Mouse (Mus musculus) forebrain, embryonic 13.5 days (tissue): ENCODE results near the gene Oas1d. TPM values are rescaled to one million over a fixed set of nuclear protein-coding genes. Genes with fewer than 3 reads are reported as not detected.
"Not testable (repeated sequence)": the region's sequence is repeated elsewhere in the genome, so short reads cannot be mapped to it uniquely, and the experiment has no call there.

ENCODE experiments used
- ATAC-seq: fragments of 200-750 bp; cut with Nextera tagmentation; 2 replicates; pipeline ENCODE4 v1.8.0; 2017
- H3K27ac ChIP-seq: fragments of 300-500 bp; sonication (generic); 2 replicates; pipeline ENCODE4 v1.5.1; 2015; ENCODE audit warnings: inconsistent platforms, mild to moderate bottlenecking, moderate library complexity
- H3K27me3 ChIP-seq: fragments of 300-500 bp; sonication (generic); 2 replicates; pipeline ENCODE4 v1.6.1; 2015; ENCODE audit warnings: mild to moderate bottlenecking, inconsistent platforms
- H3K36me3 ChIP-seq: fragments of 300-500 bp; sonication (generic); 2 replicates; pipeline ENCODE4 v1.6.1; 2015; ENCODE audit warnings: mild to moderate bottlenecking, inconsistent platforms; ENCODE audit not compliant: poor library complexity, severe bottlenecking
- H3K4me1 ChIP-seq: fragments of 300-500 bp; sonication (generic); 2 replicates; pipeline ENCODE4 v1.6.1; 2015; ENCODE audit warnings: inconsistent platforms
- H3K4me2 ChIP-seq: fragments of 300-500 bp; sonication (generic); 2 replicates; pipeline ENCODE4 v1.6.1; 2015; ENCODE audit warnings: inconsistent platforms, mild to moderate bottlenecking, moderate library complexity
- H3K4me3 ChIP-seq: fragments of 300-500 bp; sonication (generic); 2 replicates; pipeline ENCODE4 v1.5.1; 2015; ENCODE audit warnings: mild to moderate bottlenecking, inconsistent platforms
- H3K9ac ChIP-seq: fragments of 300-500 bp; sonication (generic); 2 replicates; pipeline ENCODE4 v1.6.1; 2015; ENCODE audit warnings: mild to moderate bottlenecking, inconsistent platforms
- H3K9me3 ChIP-seq: fragments of 300-500 bp; sonication (generic); replicated peaks from 2 replicates; pipeline ENCODE4 v1.6.1; 2016; ENCODE audit warnings: inconsistent platforms
- WGBS: fragments of 180-500 bp; shearing (Covaris S2); methylation state at CpG from one replicate; pipeline ENCODE4 v1.1.7; 2015; 5-methylcytosine and 5-hydroxymethylcytosine counted together
- polyA plus RNA-seq: library from polyadenylated mRNA; unstranded; fragments of >200 nt; fragmentation: Nextera tagmentation; extraction: Ambion mirVana; gene quantifications from 2 replicates; pipeline ENCODE4 v1.2.1, GENCODE M21; 2015

The Oas1d gene
- polyA plus RNA-seq: not detected in 2 replicates

DNA sequence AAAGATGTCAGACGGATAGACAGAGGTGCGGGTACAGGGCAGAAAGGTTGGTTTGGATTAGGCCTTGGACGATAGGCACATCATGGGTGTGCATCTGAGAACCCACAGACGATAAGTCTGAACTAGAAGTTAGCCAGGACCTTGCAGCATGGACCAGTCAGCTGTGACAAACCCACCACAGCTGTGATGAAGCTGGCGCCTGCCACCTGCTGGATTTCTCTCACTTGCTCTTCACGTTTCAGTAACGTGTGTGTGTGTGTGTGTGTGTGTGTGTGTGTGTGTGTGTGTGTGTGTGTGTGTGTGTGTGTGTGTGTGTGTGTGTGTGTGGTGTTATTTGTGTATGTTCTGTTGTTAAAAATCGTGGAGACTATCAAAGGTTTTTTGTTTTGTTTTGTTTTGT, at the start of gene Oas1d:
Oas1d (plus strand) TSS at position 333 of the 400 bp plus-strand sequence.
- not testable (repeated sequence) for H3K27ac ChIP-seq, H3K4me3 ChIP-seq, H3K4me1 ChIP-seq, H3K9me3 ChIP-seq, H3K9ac ChIP-seq, ATAC-seq, H3K4me2 ChIP-seq, H3K36me3 ChIP-seq, H3K27me3 ChIP-seq
- 50% methylated on average over 8 of the region's 8 CpGs for WGBS

DNA sequence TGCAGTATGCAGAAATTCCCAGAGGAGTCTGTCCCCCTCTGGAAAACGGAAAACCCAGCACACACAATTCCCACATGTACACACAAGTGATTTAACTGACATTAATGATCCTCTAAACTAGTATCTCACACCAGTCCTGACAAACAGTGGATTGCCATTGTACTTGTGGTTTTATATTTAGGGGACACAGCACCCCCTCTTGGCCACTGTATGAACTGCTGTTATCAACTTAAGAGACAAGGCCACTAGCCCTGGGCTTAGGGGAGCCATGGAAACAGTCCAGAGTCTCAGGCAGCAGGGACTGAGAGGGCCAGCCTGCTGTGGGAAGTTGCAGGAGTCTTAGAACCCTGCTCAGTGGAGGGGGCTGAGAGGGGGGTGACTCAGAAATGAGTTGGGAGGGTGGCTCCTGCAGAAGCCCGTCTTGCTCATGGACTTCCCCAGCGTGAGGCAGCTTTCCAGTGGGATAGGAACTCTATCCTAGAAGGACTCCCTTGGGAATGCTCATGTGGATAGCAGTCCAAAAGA, 48.9 kb upstream of the Oas1d start:
- H3K36me3 ChIP-seq: no peaks in the 10 kb centered on the region
- 63% methylated on average over 3 of the region's 3 CpGs for WGBS
- H3K4me1 ChIP-seq: no peaks in the 10 kb centered on the region
- no peaks in the 10 kb centered on the region for H3K27me3 ChIP-seq
- H3K4me3 ChIP-seq: no peak overlapping the region
- no peak for ATAC-seq
- H3K27ac ChIP-seq: no peak overlapping the region
- no peak overlapping the region for H3K4me2 ChIP-seq
- H3K9me3 ChIP-seq: 0 out of 2 replicates have a peak, but pooled peaks cover 5% of the 10 kb centered on the region
- H3K9ac ChIP-seq: no peak overlapping the region

DNA sequence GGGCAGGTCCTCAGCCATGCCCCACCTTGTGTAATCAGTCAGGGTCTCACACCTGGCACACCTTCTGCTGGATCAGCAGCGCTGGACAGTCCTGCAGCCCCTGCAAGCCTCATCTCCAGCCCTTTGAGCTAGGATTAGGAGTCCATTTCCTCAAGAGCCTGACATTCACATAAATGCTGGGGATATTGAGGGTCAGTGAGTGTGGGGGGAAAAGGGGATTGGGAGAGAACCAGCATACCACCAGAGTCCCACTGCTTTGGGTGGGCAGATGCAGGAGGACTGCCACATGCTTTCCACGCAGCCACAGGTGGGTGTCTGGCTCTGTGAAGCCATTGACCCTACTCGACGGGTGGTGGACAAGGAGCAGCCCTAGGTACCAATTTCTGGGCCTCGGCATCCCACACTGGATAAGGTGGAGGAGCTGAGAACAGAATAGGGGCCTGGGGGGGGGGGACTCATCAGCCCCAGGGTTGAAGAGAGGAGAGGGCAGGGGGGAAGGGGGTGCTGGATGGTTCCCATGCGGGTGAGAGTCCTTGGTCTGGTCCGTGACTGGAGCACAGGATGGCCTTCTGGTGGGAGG, 44.8 kb upstream of the Oas1d start:
- Histone ChIP-seq H3K4me1 (no peaks in the 10 kb centered on the region), H3K27me3 (no peaks in the 10 kb centered on the region), H3K9ac (no peak overlapping the region), H3K4me2 (no peak overlapping the region), H3K36me3 (no peaks in the 10 kb centered on the region), H3K9me3 (0 out of 2 replicates have a peak, but pooled peaks cover 5% of the 10 kb centered on the region), H3K4me3 (no peak overlapping the region), H3K27ac (no peak overlapping the region)
- no peak for ATAC-seq
- 87% methylated on average over 7 of the region's 7 CpGs for WGBS

DNA sequence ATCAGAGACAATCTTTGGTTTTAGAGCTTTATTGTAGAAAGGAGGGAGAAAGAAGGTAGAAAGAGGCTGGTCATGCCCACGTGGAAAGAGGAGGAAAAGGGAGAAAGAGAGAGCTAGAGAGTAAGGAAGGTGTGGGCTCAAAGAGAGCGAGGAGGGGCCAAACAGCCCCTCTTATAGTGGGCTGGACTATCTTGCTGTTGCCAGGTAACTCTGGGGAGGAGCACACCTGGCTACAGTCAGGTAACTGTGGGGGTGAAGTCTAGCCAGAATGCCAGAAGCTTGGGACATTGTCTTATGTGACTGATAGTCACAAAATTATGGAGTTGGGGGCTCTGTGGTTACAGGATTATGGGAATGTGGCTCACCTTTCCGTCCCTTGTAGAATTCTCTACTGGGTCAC, 44.3 kb upstream of the Oas1d start:
- no peaks in the 10 kb centered on the region for H3K36me3 ChIP-seq
- no peak for ATAC-seq
- H3K27ac ChIP-seq: no peak overlapping the region
- 59% methylated on average over 3 of the region's 3 CpGs for WGBS
- H3K4me3 ChIP-seq: no peak overlapping the region
- H3K9ac ChIP-seq: no peak overlapping the region
- no peaks in the 10 kb centered on the region for H3K4me1 ChIP-seq
- H3K27me3 ChIP-seq: no peaks in the 10 kb centered on the region
- H3K4me2 ChIP-seq: no peak overlapping the region
- H3K9me3 ChIP-seq: 0 out of 2 replicates have a peak, but pooled peaks cover 5% of the 10 kb centered on the region

DNA sequence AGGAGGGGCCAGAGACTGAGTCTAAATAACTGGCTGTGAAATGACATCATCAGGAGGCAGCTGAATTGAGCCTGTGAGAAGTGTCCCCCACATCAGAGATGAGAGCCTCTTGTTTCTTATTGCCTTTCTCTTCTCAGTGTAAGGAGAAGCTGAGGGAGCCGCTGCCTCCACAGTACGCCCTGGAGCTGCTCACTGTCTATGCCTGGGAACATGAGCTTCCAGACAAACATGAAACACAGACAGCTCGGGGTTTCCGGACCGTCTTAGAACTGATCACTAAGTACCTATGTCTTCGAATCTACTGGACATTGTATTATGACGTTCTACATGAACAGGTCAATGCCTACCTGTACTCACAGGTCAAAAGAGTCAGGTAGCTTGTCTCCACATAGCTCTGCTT, 43.6 kb upstream of the Oas1d start:
- Histone ChIP-seq H3K27ac (no peak overlapping the region), H3K4me1 (no peaks in the 10 kb centered on the region), H3K4me3 (no peak overlapping the region), H3K27me3 (no peaks in the 10 kb centered on the region), H3K4me2 (no peak overlapping the region), H3K36me3 (no peaks in the 10 kb centered on the region), H3K9me3 (0 out of 2 replicates have a peak, but pooled peaks cover 5% of the 10 kb centered on the region), H3K9ac (no peak overlapping the region)
- no peak for ATAC-seq
- WGBS: 75% methylated on average over 7 of the region's 7 CpGs

DNA sequence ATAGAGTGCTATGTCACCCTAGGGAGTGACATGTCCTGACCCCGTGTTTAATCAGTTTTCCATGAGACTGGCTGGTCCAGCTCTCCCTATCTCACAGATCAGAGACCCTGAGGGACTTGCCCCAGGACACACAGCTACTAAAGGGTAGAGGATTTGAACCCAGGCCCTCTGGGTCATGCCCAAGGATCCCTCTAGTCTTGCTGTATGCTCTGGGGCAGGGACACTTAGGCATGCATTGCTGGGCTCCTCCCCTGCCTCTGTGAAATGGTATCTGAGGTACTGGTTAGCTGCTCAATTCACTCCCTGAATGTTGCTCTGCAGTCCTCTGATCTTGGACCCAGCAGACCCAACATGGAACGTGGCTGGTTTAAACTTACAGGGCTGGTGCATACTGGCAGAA, 42.9 kb upstream of the Oas1d start:
- 66% methylated on average over 2 of the region's 2 CpGs for WGBS

DNA sequence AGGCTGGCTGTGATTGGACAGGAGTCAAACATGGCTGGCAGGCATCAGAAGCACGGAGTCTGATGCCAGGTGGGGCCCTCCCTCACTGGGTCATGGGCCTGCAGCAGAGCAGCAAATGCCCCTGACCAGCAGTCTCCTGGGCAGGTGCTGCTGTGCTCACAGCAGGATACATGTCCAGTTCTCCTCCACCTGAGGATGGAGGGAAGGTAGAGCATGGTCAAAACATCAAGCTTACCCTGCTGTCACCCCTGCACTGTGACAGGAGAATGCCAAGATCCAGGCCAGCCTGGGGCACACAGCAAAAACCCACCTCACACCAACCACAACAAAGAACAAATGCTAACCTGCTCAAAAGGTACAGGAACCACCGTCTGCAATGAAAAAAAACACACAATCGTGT, 37.5 kb upstream of the Oas1d start:
- not testable (repeated sequence) for H3K4me3 ChIP-seq, H3K4me2 ChIP-seq, H3K4me1 ChIP-seq, H3K36me3 ChIP-seq, H3K27me3 ChIP-seq, ATAC-seq, H3K9ac ChIP-seq, H3K27ac ChIP-seq, H3K9me3 ChIP-seq
- 81% methylated on average over 2 of the region's 3 CpGs for WGBS

More for the DNA sequence above, 42.9 kb upstream of the Oas1d start:
- Histone ChIP-seq H3K4me3 (no peak overlapping the region), H3K4me1 (no peaks in the 10 kb centered on the region), H3K9ac (no peak overlapping the region), H3K9me3 (0 out of 2 replicates have a peak, but pooled peaks cover 5% of the 10 kb centered on the region), H3K4me2 (no peak overlapping the region), H3K27ac (no peak overlapping the region), H3K36me3 (no peaks in the 10 kb centered on the region), H3K27me3 (no peaks in the 10 kb centered on the region)
- no peak for ATAC-seq

DNA sequence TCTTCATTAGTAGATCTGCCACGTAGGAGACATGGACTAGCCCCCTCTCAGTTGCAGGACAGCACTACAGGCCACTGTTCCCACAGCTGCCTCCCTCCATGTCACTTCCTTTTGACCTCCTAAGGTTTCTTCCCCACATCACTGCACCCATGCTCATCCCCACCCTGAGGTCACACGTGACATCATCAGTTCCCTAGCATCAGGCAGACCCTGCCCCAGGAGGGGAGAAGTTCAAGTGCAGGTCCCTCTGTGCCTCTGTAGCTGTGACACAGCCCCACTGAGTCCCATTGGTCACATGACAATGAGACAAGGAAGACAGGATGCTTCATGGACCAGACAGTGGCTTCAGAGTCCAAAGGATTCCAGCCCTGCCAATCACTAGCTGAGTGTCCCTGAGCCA, 36.9 kb upstream of the Oas1d start:
- not testable (repeated sequence) for H3K4me3 ChIP-seq, H3K9me3 ChIP-seq, H3K4me2 ChIP-seq, H3K9ac ChIP-seq, H3K4me1 ChIP-seq, ATAC-seq, H3K27me3 ChIP-seq, H3K36me3 ChIP-seq, H3K27ac ChIP-seq
- 69% methylated on average over 2 of the region's 2 CpGs for WGBS

DNA sequence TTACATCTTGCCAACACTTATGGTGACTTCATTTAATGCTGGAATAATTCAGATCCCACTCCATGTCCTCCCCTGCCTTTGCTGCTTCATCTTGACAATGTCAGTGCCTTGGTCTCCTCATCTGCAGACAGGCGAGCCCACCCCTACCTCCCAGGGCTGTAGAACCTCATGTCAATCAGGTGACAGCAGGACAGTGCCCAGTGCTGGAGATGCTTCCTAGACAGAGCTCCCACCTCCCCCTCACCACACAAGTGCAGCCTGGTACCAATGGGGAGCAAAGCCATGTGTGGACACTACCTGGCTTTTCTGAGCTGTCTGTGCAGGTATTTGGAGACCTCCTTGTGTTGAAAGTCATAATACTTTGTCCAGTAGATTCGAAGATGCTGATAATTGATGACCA, 35.5 kb upstream of the Oas1d start:
- WGBS: 72% methylated on average over 2 of the region's 2 CpGs
- not testable (repeated sequence) for H3K4me2 ChIP-seq, H3K36me3 ChIP-seq, ATAC-seq, H3K27me3 ChIP-seq, H3K9ac ChIP-seq, H3K27ac ChIP-seq, H3K4me1 ChIP-seq, H3K9me3 ChIP-seq, H3K4me3 ChIP-seq

DNA sequence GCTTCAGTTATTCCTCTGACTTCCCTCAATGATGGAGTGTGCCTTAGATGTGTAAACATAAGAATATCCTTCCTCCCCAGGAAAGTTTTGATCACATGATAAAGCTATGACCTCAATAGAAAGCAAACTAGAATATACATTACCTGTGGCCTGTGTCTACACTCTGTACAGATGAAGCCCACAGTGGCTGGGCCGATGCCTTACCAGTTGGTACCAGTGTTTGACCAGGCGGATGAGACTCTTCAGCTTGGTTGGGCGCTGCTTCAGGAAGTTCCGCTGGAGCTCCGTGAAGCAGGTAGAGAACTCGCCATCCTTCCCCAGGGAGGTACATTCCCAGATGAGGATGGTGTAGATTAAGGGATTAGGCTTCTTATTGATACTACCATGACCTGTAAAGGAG, 32.7 kb upstream of the Oas1d start:
- H3K27me3 ChIP-seq, H3K9ac ChIP-seq, ATAC-seq, H3K4me1 ChIP-seq, H3K9me3 ChIP-seq, H3K4me2 ChIP-seq, H3K27ac ChIP-seq, H3K4me3 ChIP-seq, H3K36me3 ChIP-seq: not testable (repeated sequence)
- 91% methylated on average over 6 of the region's 6 CpGs for WGBS

DNA sequence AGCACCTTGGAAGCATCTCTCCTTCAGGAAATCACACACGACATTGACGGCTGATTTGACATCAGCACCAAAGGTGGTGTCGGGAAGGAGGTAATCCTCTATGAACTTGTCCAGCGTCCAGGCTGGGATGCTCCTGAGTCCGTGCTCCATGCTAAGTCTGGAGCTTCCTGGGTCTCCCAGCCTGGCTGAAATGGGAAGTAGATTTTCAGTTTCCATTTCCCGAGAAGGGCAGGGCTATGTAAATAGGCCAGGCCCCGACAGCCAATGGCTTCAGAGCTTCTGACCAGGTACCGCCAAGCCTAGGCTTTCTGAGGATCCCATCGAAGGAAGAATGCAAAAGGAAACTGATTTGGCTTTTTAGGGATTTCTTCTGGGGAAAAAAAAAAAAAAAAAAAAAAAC, 26.9 kb upstream of the Oas1d start, which contains the start of gene Oas1g:
Oas1g (minus strand) TSS at position 201 of the 400 bp plus-strand sequence.
- not testable (repeated sequence) for H3K27ac ChIP-seq, ATAC-seq, H3K36me3 ChIP-seq, H3K4me1 ChIP-seq, H3K4me2 ChIP-seq, H3K9ac ChIP-seq, H3K4me3 ChIP-seq, H3K9me3 ChIP-seq, H3K27me3 ChIP-seq
- 27% methylated on average over 6 of the region's 9 CpGs for WGBS

DNA sequence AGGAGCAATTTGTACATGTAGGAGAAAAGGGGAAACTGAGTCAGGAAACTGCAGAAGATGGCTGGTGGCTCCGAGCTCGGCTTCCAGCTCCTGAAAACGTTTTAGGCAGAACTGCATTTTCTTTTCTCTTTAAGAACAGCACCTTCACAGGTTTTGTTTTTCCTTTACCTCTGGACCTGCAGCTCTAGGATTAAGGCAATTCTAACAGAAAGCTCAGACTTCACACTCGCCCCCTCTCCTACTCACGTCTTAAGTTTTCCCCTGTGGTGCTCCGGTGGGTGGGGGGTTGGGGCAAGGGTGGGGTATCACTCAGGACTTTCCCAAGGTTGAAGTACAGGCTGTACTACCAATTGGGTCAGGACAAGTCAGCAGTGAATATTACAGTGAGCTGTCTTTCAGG, 26.5 kb upstream of the Oas1d start:
- no peaks in the 10 kb centered on the region for H3K36me3 ChIP-seq
- H3K4me1 ChIP-seq: no peaks in the 10 kb centered on the region
- no peak for ATAC-seq
- no peak overlapping the region for H3K4me3 ChIP-seq
- no peaks in the 10 kb centered on the region for H3K27me3 ChIP-seq
- no peak overlapping the region for H3K9ac ChIP-seq
- H3K9me3 ChIP-seq: no peaks in the 10 kb centered on the region
- no peak overlapping the region for H3K4me2 ChIP-seq
- 54% methylated on average over 6 of the region's 6 CpGs for WGBS
- no peak overlapping the region for H3K27ac ChIP-seq

DNA sequence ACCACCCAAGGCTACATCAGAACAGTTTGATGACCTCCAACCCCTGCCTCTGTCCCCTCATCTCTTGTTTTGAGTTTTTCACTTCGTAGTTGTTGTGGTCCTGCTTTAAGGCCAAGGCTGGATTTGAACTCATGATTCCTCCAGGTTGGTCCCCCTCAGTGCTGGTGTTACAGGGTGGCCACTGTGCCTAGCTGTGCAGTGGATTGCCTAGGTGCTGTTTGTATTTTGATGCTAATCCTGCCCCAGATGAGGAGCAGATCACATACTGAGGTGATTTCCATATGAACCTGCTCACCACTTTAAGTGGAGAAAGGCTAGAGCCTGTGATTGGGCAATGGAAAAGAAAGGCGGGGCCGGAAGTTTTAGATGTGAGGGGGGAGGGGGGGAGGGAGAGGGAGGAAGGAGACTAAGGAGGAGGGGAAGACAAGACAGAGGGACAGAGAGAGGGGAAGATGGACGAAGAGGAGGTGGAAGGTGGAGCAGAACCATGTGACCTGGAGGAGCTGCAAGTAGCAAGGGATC, 26.0 kb upstream of the Oas1d start:
- WGBS: 50% methylated on average over 4 of the region's 4 CpGs
- not testable (repeated sequence) for H3K36me3 ChIP-seq, H3K4me1 ChIP-seq, H3K4me3 ChIP-seq, H3K27me3 ChIP-seq, H3K9me3 ChIP-seq, ATAC-seq, H3K27ac ChIP-seq, H3K4me2 ChIP-seq, H3K9ac ChIP-seq
